Mouse (Mus musculus) kidney, embryonic 16.5 days (tissue): Measurements from ENCODE around the gene Gm21974. TPM values are rescaled to one million over a fixed set of nuclear protein-coding genes. Genes with fewer than 3 reads are reported as not detected.
"Not testable (repeated sequence)": the region's sequence is repeated elsewhere in the genome, so short reads cannot be mapped to it uniquely, and the experiment has no call there.

Experiments used
- ATAC-seq: fragments of 200-750 bp; cut with Nextera tagmentation; 2 replicates; pipeline ENCODE4 v1.8.0; 2017; ENCODE audit warnings: moderate TSS enrichment; ENCODE audit not compliant: low FRiP score, low TSS enrichment
- H3K27ac ChIP-seq: fragments of 300-500 bp; sonication (generic); 2 replicates; pipeline ENCODE4 v1.5.1; 2014; ENCODE audit warnings: low read length
- H3K27me3 ChIP-seq: fragments of 300-500 bp; sonication (generic); 2 replicates; pipeline ENCODE4 v1.6.1; 2014; ENCODE audit warnings: low read length, control low read depth, mixed read lengths; ENCODE audit not compliant: insufficient read depth
- H3K36me3 ChIP-seq: fragments of 300-500 bp; sonication (generic); 2 replicates; pipeline ENCODE4 v1.6.1; 2014; ENCODE audit warnings: low read length, control low read depth, mixed read lengths; ENCODE audit not compliant: insufficient read depth
- H3K4me1 ChIP-seq: fragments of 300-500 bp; sonication (generic); 2 replicates; pipeline ENCODE4 v1.6.1; 2014; ENCODE audit warnings: low read length, control low read depth, mixed read lengths; ENCODE audit not compliant: insufficient read depth
- H3K4me2 ChIP-seq: fragments of 300-500 bp; sonication (generic); replicated peaks from 2 replicates; pipeline ENCODE4 v1.6.1; 2014; ENCODE audit warnings: low read depth, low read length
- H3K4me3 ChIP-seq: fragments of 300-500 bp; sonication (generic); 2 replicates; pipeline ENCODE4 v1.5.1; 2014; ENCODE audit warnings: mild to moderate bottlenecking, low read length
- H3K9ac ChIP-seq: fragments of 300-500 bp; sonication (generic); replicated peaks from 2 replicates; pipeline ENCODE4 v1.6.1; 2014; ENCODE audit warnings: low read length
- H3K9me3 ChIP-seq: fragments of 300-500 bp; sonication (generic); 2 replicates; pipeline ENCODE4 v1.6.1; 2016; ENCODE audit warnings: low read length, control low read depth
- WGBS: fragments of 180-500 bp; shearing (Covaris S2); extraction: QIAGEN DNeasy Blood & Tissue Kit; methylation state at CpG from one replicate; pipeline ENCODE4 v1.1.7; 2014; 5-methylcytosine and 5-hydroxymethylcytosine counted together
- polyA plus RNA-seq: library from polyadenylated mRNA; unstranded; fragments of >200 nt; fragmentation: Nextera tagmentation; extraction: Ambion mirVana; gene quantifications from 2 replicates; pipeline ENCODE4 v1.2.1, GENCODE M21; 2015

The Gm21974 gene
- not detected in 2 replicates for polyA plus RNA-seq

DNA sequence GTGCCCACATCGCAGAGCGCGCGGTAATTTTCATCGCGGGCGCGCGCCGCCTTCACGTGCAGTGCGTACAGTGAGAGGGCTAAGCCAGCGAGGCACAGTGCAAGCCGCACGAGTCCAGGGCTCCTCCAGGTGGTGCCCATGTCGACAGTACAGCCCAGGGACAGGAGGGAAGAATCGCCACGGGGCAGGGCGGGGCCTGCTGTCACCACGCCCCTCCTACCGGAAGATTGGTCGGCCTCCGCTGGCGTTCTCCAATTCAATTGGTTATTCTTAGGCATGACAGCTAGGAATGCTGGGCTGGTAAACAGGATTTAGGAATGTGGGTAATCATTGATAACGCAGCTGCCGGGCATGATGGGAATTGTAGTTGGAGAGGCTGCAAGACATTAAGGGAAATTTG, at the start of gene Gm21974, which contains the start of gene Vkorc1:
Gene Gm21974 (minus strand): TSS at position 13 of the 400 bp plus-strand sequence.
Gene Vkorc1 (minus strand): TSS at position 176 of the 400 bp plus-strand sequence.
- Histone ChIP-seq H3K27ac (peak within 1 kb of the TSS; percentile 86), H3K4me2 (peak within 1 kb of the TSS; percentile 85), H3K4me3 (peak within 1 kb of the TSS; percentile 76), H3K9ac (peak within 1 kb of the TSS; percentile 81), H3K36me3 (peaks cover 4% of the 10 kb centered on the region), H3K4me1 (peaks cover 11% of the 10 kb centered on the region), H3K9me3 (no peaks in the 10 kb centered on the region), H3K27me3 (no peaks in the 10 kb centered on the region)
- peak; percentile 99 for ATAC-seq
- under 1% methylated on average over 26 of the region's 26 CpGs for WGBS

DNA sequence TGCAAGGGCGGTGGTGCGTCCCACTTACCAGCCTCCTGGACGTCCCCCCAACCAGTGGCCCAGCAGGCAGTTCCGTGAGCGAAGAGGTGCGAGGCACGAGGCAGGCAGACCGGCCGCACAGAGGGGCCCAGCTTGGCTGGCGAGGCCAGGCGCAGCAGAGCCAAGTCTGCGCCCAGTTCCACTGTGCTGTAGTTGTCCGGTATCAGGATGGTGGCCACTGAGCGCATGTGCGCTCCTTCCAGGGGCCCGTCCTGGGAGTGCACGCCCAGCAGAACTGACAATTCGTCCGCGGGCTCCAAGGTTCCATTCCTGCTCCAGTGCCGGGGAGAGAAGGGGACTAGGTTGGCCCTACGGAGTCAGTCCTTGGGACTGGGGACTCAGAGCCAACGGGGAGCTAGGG, 49.4 kb upstream of the Gm21974 start:
- no peaks in the 10 kb centered on the region for H3K9me3 ChIP-seq

DNA sequence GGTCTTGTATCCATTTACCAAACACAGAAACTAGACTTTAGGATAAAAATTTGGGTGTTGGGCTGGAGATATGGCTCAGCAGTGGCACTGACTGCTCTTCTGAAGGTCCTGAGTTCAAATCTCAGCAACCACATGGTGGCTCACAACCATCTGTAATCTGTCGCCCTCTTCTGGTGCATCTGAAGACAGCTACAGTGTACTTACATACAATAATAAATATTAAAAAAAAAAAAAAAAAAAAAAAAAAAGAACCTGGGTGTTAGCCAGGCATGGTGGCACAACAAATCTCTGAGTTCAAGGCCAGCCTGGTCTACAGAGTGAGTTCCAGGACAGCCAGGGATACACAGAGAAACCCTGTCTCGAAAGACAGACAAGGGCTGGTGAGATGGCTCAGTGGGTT, 46.8 kb upstream of the Gm21974 start:
- H3K4me2 ChIP-seq, H3K27ac ChIP-seq, H3K9ac ChIP-seq, H3K36me3 ChIP-seq, ATAC-seq, H3K9me3 ChIP-seq, H3K4me1 ChIP-seq, H3K4me3 ChIP-seq: not testable (repeated sequence)
- peaks cover 27% of the 10 kb centered on the region for H3K27me3 ChIP-seq
- 59% methylated on average over 2 of the region's 2 CpGs for WGBS

More for the DNA sequence above, 49.4 kb upstream of the Gm21974 start:
- Histone ChIP-seq H3K4me2 (peak overlapping the region; percentile 11), H3K27me3 (peaks cover 27% of the 10 kb centered on the region), H3K4me1 (0 out of 2 replicates have a peak, but pooled peaks cover 4% of the 10 kb centered on the region), H3K4me3 (peak overlapping the region; percentile 16; the same call in 1 of the 2 replicates), H3K36me3 (no peaks in the 10 kb centered on the region), H3K27ac (no peak overlapping the region), H3K9ac (peak overlapping the region; percentile 47; the same call in 1 of the 2 replicates)
- WGBS: 9% methylated on average over 23 of the region's 23 CpGs
- no peak for ATAC-seq

DNA sequence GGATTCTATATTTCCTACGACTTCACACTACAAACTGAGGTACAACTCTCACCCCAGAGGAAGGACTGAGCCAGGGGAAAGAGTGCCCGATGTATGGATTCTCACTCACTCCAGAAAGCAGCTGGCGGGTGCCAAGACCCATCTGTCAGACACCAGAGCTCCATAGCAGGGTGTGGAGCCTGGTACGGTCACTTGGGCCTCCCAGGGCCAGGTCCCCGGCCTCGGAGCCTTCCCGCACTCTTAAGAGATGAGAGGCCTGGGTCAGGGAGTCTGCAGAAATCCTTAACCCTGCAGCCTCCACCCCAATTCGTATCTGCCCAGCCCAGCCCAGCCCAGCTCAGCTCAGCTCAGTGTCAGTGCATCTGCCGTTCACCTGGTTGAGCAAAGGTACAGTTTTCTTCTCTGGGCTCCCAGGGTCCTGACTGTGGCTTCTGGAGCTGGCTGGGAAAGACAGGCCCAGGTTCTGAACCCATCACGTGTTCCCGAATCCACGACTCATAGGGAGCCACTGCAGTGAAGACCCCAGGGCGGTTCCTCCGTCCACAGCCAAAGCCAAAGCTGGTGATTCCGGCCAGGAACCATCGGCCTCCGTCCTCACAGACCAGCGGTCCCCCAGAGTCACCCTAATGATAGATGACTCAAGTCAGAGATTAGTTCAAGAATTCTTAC, 41.1 kb upstream of the Gm21974 start:
- 53% methylated on average over 18 of the region's 18 CpGs for whole genome bisulfite sequencing

DNA sequence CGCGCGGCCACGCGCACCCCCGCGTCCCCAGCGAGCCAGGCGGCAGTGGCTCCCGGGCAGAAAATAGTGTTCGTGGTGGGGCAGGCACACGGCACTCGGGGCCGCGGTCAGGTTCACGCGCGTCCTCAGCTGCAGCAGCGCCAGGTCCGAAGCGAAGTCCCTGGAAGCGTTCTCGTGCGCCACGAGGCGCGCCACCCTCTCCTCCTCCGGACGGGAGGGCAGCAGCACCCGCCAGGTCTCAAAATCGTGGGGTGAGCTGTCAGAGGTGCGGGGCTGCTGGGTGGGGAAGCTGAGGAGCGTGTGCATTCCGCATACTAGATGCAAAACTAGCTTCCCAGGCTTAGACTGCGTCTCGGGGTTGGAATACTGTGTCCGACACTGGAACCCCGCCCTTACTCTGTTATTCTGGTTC, 40.5 kb upstream of the Gm21974 start:
- peak overlapping the region; percentile 71 for H3K4me3 ChIP-seq
- H3K4me2 ChIP-seq: peak overlapping the region; percentile 98
- ATAC-seq: no peak; the same call in none of the 2 replicates
- H3K9ac ChIP-seq: peak overlapping the region; percentile 88
- no peaks in the 10 kb centered on the region for H3K9me3 ChIP-seq
- WGBS: under 1% methylated on average over 37 of the region's 38 CpGs
- no peaks in the 10 kb centered on the region for H3K36me3 ChIP-seq
- H3K4me1 ChIP-seq: peaks cover 42% of the 10 kb centered on the region
- no peak overlapping the region for H3K27ac ChIP-seq
- H3K27me3 ChIP-seq: no peaks in the 10 kb centered on the region

More for the DNA sequence above, 41.1 kb upstream of the Gm21974 start:
- H3K9ac ChIP-seq: peak overlapping the region; percentile 88
- peaks cover 39% of the 10 kb centered on the region for H3K4me1 ChIP-seq
- H3K36me3 ChIP-seq: no peaks in the 10 kb centered on the region
- H3K4me2 ChIP-seq: peak overlapping the region; percentile 98
- H3K27ac ChIP-seq: no peak overlapping the region
- H3K27me3 ChIP-seq: no peaks in the 10 kb centered on the region
- ATAC-seq: no peak
- H3K9me3 ChIP-seq: no peaks in the 10 kb centered on the region
- peak overlapping the region; percentile 71 for H3K4me3 ChIP-seq

DNA sequence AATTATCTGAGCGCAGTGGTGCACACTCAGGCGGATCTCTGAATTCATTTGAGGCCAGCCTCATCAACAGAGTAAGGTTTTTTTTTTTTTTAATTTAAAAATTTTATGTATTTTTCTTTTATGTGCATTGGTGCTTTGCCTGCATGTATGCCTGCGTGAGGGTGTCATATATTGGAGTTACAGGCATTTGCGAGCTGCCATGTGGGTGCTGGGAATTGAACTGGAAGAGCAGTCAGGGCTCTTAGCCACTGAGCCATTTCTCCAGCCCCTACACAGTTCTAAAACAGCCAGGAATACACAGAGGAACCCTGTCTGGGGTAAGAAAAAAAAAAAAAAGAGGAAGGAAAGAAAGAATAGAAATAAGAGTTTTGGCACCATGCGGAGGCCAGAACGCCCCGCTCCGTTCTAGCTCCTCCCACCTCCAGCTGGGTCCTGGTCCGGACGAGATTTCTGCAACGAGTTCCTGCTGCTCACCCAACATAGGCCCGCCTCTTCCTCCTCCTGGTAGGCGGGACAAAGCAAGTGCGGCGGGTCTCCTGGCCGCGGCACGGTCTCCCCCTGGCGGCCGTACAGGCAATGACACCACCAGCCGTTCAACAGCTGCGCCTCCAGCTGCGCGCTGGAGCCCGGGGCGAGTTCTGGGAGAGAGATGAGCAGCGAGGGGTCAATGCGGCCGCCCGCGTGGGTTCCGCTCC, 39.9 kb upstream of the Gm21974 start:
- Histone ChIP-seq H3K9me3 (no peaks in the 10 kb centered on the region), H3K4me3 (peak overlapping the region; percentile 71), H3K36me3 (no peaks in the 10 kb centered on the region), H3K4me1 (peaks cover 47% of the 10 kb centered on the region), H3K4me2 (peak overlapping the region; percentile 98), H3K27me3 (no peaks in the 10 kb centered on the region), H3K9ac (peak overlapping the region; percentile 88), H3K27ac (peak overlapping the region; percentile 63)
- ATAC-seq: peak; percentile 92
- WGBS: 6% methylated on average over 32 of the region's 32 CpGs

DNA sequence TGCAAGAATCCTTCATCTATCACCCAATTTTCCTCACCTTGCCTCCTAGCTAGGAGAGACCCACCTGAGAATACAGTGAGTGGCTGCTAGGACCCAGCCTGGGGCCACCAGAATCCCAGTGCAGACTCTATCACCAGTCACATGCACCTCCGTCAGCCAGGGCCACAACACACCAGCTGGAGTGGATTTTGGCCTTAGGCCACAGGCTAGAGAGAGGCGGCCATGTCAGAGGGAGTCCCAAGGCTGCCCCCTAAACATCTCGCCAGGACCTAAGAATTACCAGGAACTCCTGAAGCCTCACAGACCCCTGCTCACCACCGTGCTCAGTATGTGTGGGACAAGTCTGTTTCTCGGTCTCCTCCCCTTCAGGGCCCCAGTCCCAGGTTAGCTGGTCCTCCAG, 38.8 kb upstream of the Gm21974 start:
- H3K27ac ChIP-seq: no peak overlapping the region
- WGBS: 79% methylated on average over 5 of the region's 5 CpGs
- peaks cover 49% of the 10 kb centered on the region for H3K4me1 ChIP-seq
- ATAC-seq: no peak
- H3K27me3 ChIP-seq: no peaks in the 10 kb centered on the region
- H3K36me3 ChIP-seq: no peaks in the 10 kb centered on the region
- H3K4me2 ChIP-seq: no peak overlapping the region
- no peaks in the 10 kb centered on the region for H3K9me3 ChIP-seq
- H3K4me3 ChIP-seq: no peak overlapping the region
- H3K9ac ChIP-seq: no peak overlapping the region

DNA sequence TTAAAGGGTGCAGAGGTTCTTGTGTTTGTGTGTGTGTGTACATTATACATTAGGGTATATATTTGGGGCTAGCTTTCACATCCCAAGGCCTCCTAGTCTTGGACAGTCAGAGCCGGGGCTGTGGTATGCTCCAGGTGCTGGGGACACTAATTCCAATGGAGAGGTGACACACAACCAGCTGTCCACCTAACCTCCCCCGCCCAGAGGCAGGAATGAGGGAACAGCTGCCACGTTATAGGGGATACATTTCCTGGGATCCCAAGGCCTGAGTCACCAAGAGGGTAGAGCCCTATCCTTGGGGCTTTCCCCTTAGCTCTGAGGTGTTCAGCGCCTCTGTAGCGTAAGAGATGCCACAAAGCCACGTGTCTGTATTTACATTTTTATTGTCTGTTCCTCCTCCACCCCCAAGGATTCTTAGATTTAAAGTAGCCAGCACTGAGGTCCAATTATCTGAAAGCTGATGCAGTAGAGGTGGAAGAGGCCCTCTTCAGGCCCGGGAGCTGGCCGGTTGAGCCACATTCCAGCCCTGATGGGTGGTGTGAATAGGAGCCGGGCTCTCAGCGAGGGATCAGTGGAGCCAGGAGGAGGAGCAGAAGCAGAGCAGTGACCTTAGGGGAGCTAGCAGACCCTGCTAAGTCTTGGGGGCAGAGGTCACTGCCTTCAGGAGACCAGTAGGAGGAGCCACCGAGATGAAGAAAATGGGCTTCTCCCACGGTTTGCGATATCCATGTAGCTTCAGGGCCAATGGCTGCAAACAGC, 37.2 kb upstream of the Gm21974 start:
- no peak overlapping the region for H3K4me3 ChIP-seq
- H3K36me3 ChIP-seq: no peaks in the 10 kb centered on the region
- H3K9me3 ChIP-seq: no peaks in the 10 kb centered on the region
- peak overlapping the region; percentile 76 for H3K27ac ChIP-seq
- ATAC-seq: no peak
- peak overlapping the region; percentile 29 for H3K9ac ChIP-seq
- H3K4me1 ChIP-seq: peaks cover 53% of the 10 kb centered on the region
- no peak overlapping the region for H3K4me2 ChIP-seq
- WGBS: 21% methylated on average over 13 of the region's 13 CpGs
- no peaks in the 10 kb centered on the region for H3K27me3 ChIP-seq

DNA sequence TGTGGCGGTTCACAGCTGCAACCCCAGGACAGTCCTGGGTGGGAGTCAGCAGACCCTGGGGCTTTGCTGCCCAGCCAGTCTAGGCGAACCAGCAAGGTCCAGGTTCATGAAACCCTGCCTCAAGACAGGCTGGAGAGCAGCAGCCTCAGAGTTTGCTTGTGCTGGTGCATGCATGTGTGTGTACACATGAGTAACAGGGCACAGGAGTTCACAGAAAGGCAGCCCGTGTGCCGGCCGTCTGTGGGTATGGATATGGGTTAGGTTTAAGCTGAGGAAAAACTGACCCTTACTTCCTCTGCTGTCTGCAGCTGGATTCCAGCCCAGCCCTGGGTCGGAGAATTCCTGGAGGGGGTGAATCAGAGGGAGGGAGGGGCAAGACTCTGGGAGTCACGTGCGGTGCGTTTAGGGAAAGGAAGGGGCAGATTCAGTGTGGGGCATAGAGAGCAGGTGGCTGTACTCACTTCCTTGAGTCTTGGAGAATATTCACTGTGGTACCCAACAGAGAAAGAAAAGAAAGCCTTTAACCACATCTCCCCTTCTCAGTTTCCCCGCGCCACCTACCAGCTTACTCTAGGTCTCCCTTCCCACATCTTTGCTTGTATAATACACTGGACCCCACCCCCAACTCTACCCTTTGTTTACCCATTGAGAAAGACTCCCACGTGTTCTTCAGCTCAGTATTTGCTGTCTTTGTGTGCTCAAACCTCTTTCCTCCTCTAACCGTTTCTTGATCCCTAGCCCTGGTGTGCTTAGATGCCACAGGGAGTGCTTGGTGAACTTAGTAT, 36.3 kb upstream of the Gm21974 start:
- no peak for ATAC-seq
- Histone ChIP-seq H3K4me1 (peaks cover 57% of the 10 kb centered on the region), H3K27ac (peak overlapping the region; percentile 76), H3K9ac (peak overlapping the region; percentile 5; the same call in 1 of the 2 replicates), H3K4me3 (no peak overlapping the region), H3K36me3 (peaks cover 8% of the 10 kb centered on the region), H3K9me3 (no peaks in the 10 kb centered on the region), H3K4me2 (0 out of 2 replicates have a peak overlapping the region, but pooled peaks have one; percentile 8), H3K27me3 (no peaks in the 10 kb centered on the region)
- WGBS: 27% methylated on average over 13 of the region's 13 CpGs
